Mouse (Mus musculus) MEL (cell line): ENCODE measurements at regions not wholly inside any gene's neighbourhood (a gene's known extent, or its start where the extent isn't known, plus 50 kb on each side); places are given as distances from the start of the nearest gene placed in this dataset.

Experiments
- DNase-seq: peaks from one replicate; pipeline ENCODE4 v3.0.0; 2011; ENCODE audit warnings: low read depth, low spot score
- H3K27ac ChIP-seq: 2 replicates; pipeline ENCODE4 v1.5.1; 2012; ENCODE audit warnings: low read depth, mild to moderate bottlenecking, control low read depth, low read length, moderate library complexity; ENCODE audit not compliant: control insufficient read depth
- H3K27me3 ChIP-seq, 2 experiments: fragments of 150-350 bp in 1 of 2; sonication (generic) in 1 of 2; 2 replicates each; pipeline ENCODE4 v1.6.1; 2012; ENCODE audit warnings: low read length in 2 of 2, mild to moderate bottlenecking in 2 of 2, improper control_type of control experiment in 1 of 2, moderate library complexity in 1 of 2; ENCODE audit not compliant: insufficient read depth in 2 of 2, control insufficient read depth in 1 of 2
- H3K36me3 ChIP-seq, 2 experiments: 2 replicates each; pipeline ENCODE4 v1.6.1; 2012 to 2014; ENCODE audit warnings: low read length in 2 of 2, improper control_type of control experiment in 1 of 2, inconsistent platforms in 1 of 2, mild to moderate bottlenecking in 1 of 2; ENCODE audit not compliant: insufficient read depth in 2 of 2, control insufficient read depth in 1 of 2
- H3K4me1 ChIP-seq, 2 experiments: fragments of 150-350 bp in 1 of 2; sonication (generic) in 1 of 2; 2 replicates each; pipeline ENCODE4 v1.6.1; 2012; ENCODE audit warnings: low read length in 2 of 2, improper control_type of control experiment in 1 of 2, mild to moderate bottlenecking in 1 of 2; ENCODE audit not compliant: insufficient read depth in 2 of 2, control insufficient read depth in 1 of 2
- H3K4me3 ChIP-seq, 2 experiments: fragments of 150-350 bp in 1 of 2; sonication (generic) in 1 of 2; 2 replicates each; pipeline ENCODE4 v1.5.1; 2012; ENCODE audit warnings: low read depth in 2 of 2, low read length in 2 of 2, mild to moderate bottlenecking in 2 of 2, moderate library complexity in 2 of 2, control low read depth in 1 of 2, improper control_type of control experiment in 1 of 2; ENCODE audit not compliant: control insufficient read depth in 1 of 2, insufficient read depth in 1 of 2
- H3K79me2 ChIP-seq: 2 replicates; pipeline ENCODE4 v1.6.1; 2012; ENCODE audit warnings: mild to moderate bottlenecking, low read length, moderate library complexity; ENCODE audit not compliant: control insufficient read depth, poor library complexity, insufficient read depth
- H3K9ac ChIP-seq: 2 replicates; pipeline ENCODE4 v1.6.1; 2012; ENCODE audit warnings: low read depth, mild to moderate bottlenecking, control low read depth, low read length, moderate library complexity; ENCODE audit not compliant: control insufficient read depth, poor library complexity, severe bottlenecking
- H3K9me3 ChIP-seq: fragments of 150-350 bp; sonication (generic); replicated peaks from 2 replicates; pipeline ENCODE4 v1.6.1; 2012; ENCODE audit warnings: mild to moderate bottlenecking, low read length, improper control_type of control experiment, moderate library complexity; ENCODE audit not compliant: insufficient read depth
- BHLHE40 ChIP-seq: IDR thresholded peaks from 2 replicates; pipeline ENCODE4 v1.6.1; 2012; ENCODE audit warnings: low read depth, mild to moderate bottlenecking, inconsistent platforms, low read length, improper control_type of control experiment, borderline replicate concordance
- CHD2 ChIP-seq: IDR thresholded peaks from 2 replicates; pipeline ENCODE4 v1.6.1; 2011; ENCODE audit warnings: low read length, improper control_type of control experiment
- CTCF ChIP-seq, 3 experiments: IDR thresholded peaks in 2 of 3; conservative IDR thresholded peaks in 1 of 3; 2 replicates each; pipeline ENCODE4 v1.5.1; 2011 to 2012; ENCODE audit warnings: low read length in 3 of 3, low read depth in 2 of 3, mild to moderate bottlenecking in 2 of 3, improper control_type of control experiment in 1 of 3, inconsistent platforms in 1 of 3, mixed read lengths in 1 of 3, moderate library complexity in 1 of 3; ENCODE audit not compliant: control insufficient read depth in 1 of 3, insufficient read depth in 1 of 3, poor library complexity in 1 of 3, severe bottlenecking in 1 of 3
- E2F4 ChIP-seq: IDR thresholded peaks from 2 replicates; pipeline ENCODE4 v1.6.1; 2011; ENCODE audit warnings: low read depth, low read length, improper control_type of control experiment, borderline replicate concordance
- EP300 ChIP-seq, 2 experiments: IDR thresholded peaks; 2 replicates each; pipeline ENCODE4 v1.6.1; 2011; ENCODE audit warnings: improper control_type of control experiment in 2 of 2, low read length in 2 of 2, low read depth in 1 of 2, mild to moderate bottlenecking in 1 of 2
- ETS1 ChIP-seq: IDR thresholded peaks from 2 replicates; pipeline ENCODE4 v1.6.1; 2012; ENCODE audit warnings: low read depth, mild to moderate bottlenecking, inconsistent platforms, low read length, improper control_type of control experiment, moderate library complexity
- GATA1 ChIP-seq: IDR thresholded peaks from 2 replicates; pipeline ENCODE4 v1.6.1; 2011; ENCODE audit warnings: low read depth, low read length, improper control_type of control experiment
- HCFC1 ChIP-seq: IDR thresholded peaks from 2 replicates; pipeline ENCODE4 v1.6.1; 2012; ENCODE audit warnings: low read depth, mild to moderate bottlenecking, inconsistent platforms, low read length, improper control_type of control experiment, moderate library complexity
- JUND ChIP-seq: IDR thresholded peaks from 2 replicates; pipeline ENCODE4 v1.6.1; 2011; ENCODE audit warnings: low read depth, mild to moderate bottlenecking, improper control_type of control experiment, low read length
- MAX ChIP-seq: IDR thresholded peaks from 2 replicates; pipeline ENCODE4 v1.6.1; 2011; ENCODE audit warnings: low read length, improper control_type of control experiment
- MYB ChIP-seq: IDR thresholded peaks from 2 replicates; pipeline ENCODE4 v1.6.1; 2011; ENCODE audit warnings: mild to moderate bottlenecking, low read depth, low read length, improper control_type of control experiment
- MYC ChIP-seq: IDR thresholded peaks from 2 replicates; pipeline ENCODE4 v1.6.1; 2011; ENCODE audit warnings: low read depth, mild to moderate bottlenecking, low read length, improper control_type of control experiment, moderate library complexity
- NELFE ChIP-seq: IDR thresholded peaks from 2 replicates; pipeline ENCODE4 v1.6.1; 2011; ENCODE audit warnings: low read depth, low read length, improper control_type of control experiment
- NRF1 ChIP-seq: IDR thresholded peaks from 2 replicates; pipeline ENCODE4 v1.6.1; 2014; ENCODE audit warnings: low read depth, mild to moderate bottlenecking, inconsistent platforms, low read length, improper control_type of control experiment, moderate library complexity; ENCODE audit not compliant: poor library complexity, insufficient read depth, severe bottlenecking
- POLR2AphosphoS2 ChIP-seq: IDR thresholded peaks from 2 replicates; pipeline ENCODE4 v1.6.1; 2011; ENCODE audit warnings: low read length, improper control_type of control experiment
- POLR2AphosphoS5 ChIP-seq: IDR thresholded peaks from 2 replicates; pipeline ENCODE4 v1.6.1; 2012; ENCODE audit warnings: low read depth, borderline replicate concordance, mild to moderate bottlenecking, inconsistent platforms, low read length, moderate library complexity, mixed read lengths
- RCOR1 ChIP-seq: IDR thresholded peaks from 2 replicates; pipeline ENCODE4 v1.6.1; 2012; ENCODE audit warnings: low read depth, mild to moderate bottlenecking, inconsistent platforms, low read length, improper control_type of control experiment
- SIN3A ChIP-seq: IDR thresholded peaks from 2 replicates; pipeline ENCODE4 v1.6.1; 2012; ENCODE audit warnings: low read length, improper control_type of control experiment, inconsistent platforms
- TAL1 ChIP-seq: IDR thresholded peaks from 2 replicates; pipeline ENCODE4 v1.6.1; 2012; ENCODE audit warnings: mild to moderate bottlenecking, inconsistent platforms, low read length, moderate library complexity, mixed read lengths
- USF1 ChIP-seq: IDR thresholded peaks from 2 replicates; pipeline ENCODE4 v1.6.1; 2014; ENCODE audit warnings: low read depth, mild to moderate bottlenecking, inconsistent platforms, low read length, improper control_type of control experiment, moderate library complexity
- ZMIZ1 ChIP-seq: IDR thresholded peaks from 2 replicates; pipeline ENCODE4 v1.6.1; 2012; ENCODE audit warnings: low read depth, mild to moderate bottlenecking, inconsistent platforms, low read length, improper control_type of control experiment, moderate library complexity

DNA sequence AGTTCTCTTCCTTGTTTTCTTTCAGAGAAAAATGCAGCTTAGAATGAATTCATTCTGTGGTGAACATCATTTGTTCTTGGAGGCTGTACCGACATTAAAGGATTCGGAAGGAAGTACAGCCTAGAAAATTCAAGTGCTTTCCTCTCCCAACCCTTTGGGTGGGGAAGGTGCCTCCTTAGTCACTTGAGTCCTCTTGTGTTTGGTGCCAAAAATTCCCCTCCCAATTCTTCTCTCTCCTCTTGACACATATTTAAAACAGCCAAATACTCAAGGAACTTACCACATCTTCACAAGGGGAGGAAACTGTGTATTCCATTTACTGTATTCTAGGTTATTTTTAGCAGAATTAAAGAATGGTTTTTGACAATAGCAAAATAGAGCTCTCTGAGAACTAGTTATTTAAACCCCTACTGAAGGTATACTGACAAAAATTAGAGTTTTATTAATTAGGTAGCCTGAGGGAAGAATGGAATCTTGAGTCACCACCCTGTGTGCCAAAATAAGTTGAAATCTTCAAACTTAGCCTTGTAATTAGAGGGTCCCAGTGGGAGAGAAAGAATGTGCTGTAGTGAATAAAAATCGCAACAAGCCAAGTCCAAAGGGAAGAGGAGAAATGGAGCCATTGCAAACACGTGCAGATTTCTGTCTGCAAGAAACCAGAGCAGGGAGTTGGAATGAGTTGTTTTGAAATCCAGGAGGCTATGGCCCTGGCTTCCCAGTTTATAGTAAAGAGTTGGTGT is 149.2 kb upstream of the Lsm8 start:
- Histone ChIP-seq H3K9ac (no peak overlapping the region), H3K9me3 (no peaks in the 10 kb centered on the region), H3K27me3 (no peaks in the 10 kb centered on the region; a peak in 1 of 4 replicates), H3K79me2 (no peaks in the 10 kb centered on the region), H3K36me3 (no peaks in the 10 kb centered on the region), H3K4me1 (no peaks in the 10 kb centered on the region), H3K4me3 (no peak overlapping the region), H3K27ac (no peak overlapping the region)
- DNase-seq: no peak
- no peak for TF ChIP-seq GATA1
- no peak for TF ChIP-seq E2F4
- TF ChIP-seq MYC: no peak
- TF ChIP-seq NRF1: no peak
- TF ChIP-seq BHLHE40: no peak
- no peak for TF ChIP-seq ZMIZ1
- TF ChIP-seq CHD2: no peak
- no peak for TF ChIP-seq MAX
- TF ChIP-seq ETS1: no peak
- no peak for TF ChIP-seq JUND
- no peak for TF ChIP-seq RCOR1
- no peak for TF ChIP-seq TAL1

DNA sequence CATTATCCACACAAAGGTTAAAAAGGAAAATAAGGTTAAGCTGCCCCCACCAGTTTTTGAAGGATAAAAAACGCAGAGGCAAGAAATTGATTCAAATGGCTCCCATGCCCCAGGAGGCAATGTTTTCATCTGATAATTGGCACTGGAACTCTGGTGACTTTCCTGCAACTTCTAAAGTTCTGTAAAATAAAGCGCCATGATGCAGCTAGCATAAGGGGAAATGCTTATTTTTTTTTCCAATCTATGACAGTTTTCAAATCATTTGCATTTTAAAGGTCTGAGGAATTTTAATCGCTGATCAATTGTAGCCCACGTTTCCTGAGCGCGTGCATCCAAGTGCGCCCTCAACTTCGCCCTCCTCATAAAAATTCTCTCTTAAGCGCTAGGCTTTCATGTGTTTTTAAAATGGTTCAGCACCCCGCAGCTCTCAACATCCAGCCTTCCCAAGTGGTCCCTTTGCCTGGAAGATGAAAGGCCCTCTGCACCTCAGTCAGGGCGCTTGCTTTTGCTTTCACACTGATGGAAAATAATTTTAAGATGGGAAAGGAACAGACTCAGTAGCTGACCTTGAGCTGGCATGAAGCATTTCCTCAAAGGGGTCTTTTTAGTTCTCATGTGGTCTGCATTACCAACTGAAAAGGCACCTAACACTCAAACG is 148.5 kb upstream of the Lsm8 start:
- H3K27me3 ChIP-seq: no peaks in the 10 kb centered on the region; a peak in 1 of 4 replicates
- DNase-seq: no peak
- no peak overlapping the region for H3K27ac ChIP-seq
- no peaks in the 10 kb centered on the region for H3K9me3 ChIP-seq
- H3K9ac ChIP-seq: no peak overlapping the region
- H3K4me1 ChIP-seq: no peaks in the 10 kb centered on the region
- H3K4me3 ChIP-seq: no peak overlapping the region
- H3K79me2 ChIP-seq: no peaks in the 10 kb centered on the region
- no peaks in the 10 kb centered on the region for H3K36me3 ChIP-seq
- TF ChIP-seq HCFC1: no peak
- TF ChIP-seq EP300 (IDR thresholded peaks at IDR 0.05; ENCODE audit: low read depth in 1 of 2, low read length in 2 of 2): no peak
- TF ChIP-seq USF1: no peak
- TF ChIP-seq POLR2AphosphoS5: no peak
- TF ChIP-seq MYB: no peak
- TF ChIP-seq GATA1: no peak
- TF ChIP-seq NELFE: no peak
- no peak for TF ChIP-seq BHLHE40
- TF ChIP-seq POLR2AphosphoS2: no peak
- no peak for TF ChIP-seq CTCF (IDR thresholded peaks at IDR 0.05 in 2 of 3, conservative IDR thresholded peaks at IDR 0.05 in 1 of 3; ENCODE audit: control insufficient read depth in 1 of 3, insufficient read depth in 1 of 3, low read depth in 2 of 3, low read length in 3 of 3, poor library complexity in 1 of 3, severe bottlenecking in 1 of 3)
- no peak for TF ChIP-seq ZMIZ1
- no peak for TF ChIP-seq SIN3A
